Mouse (Mus musculus) brain, embryonic 14.5 days (tissue): Measurements from ENCODE around the gene Ccdc125.

Experiments
- CTCF ChIP-seq: fragments of 200-500 bp; IDR thresholded peaks from 2 replicates; pipeline ENCODE4 v1.5.1; 2012; ENCODE audit warnings: inconsistent platforms, mild to moderate bottlenecking, moderate library complexity, borderline replicate concordance; ENCODE audit not compliant: insufficient read depth, insufficient read length; ENCODE audit errors: extremely low read depth
- POLR2A ChIP-seq: fragments of 200-500 bp; IDR thresholded peaks from 2 replicates; pipeline ENCODE4 v1.6.1; 2012; ENCODE audit warnings: mild to moderate bottlenecking, inconsistent platforms, borderline replicate concordance; ENCODE audit not compliant: poor library complexity, insufficient read depth, insufficient read length, severe bottlenecking; ENCODE audit errors: extremely low read depth

DNA sequence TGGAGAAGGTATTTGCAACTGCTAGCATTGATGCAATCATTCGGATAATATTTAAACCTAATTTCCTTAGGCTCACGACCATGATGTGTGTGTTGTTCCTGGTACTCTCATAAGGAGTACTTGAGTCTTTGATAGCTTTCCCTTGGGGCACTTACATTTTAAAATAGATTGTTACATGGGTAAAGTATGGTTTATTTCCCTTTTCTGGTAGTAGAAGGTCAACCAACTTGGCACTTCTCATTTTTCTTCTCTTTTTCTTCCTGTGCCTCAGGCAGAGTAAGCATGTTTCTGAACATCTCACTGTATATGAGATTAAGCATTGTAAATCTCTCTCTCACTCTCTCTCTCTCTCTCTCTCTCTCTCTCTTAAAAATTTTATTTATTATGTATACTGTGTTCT lies 13.3 kb downstream of the Ccdc125 start:
- TF ChIP-seq CTCF = no peak
- TF ChIP-seq POLR2A = no peak
